Mouse (Mus musculus) cerebellum, adult 18-20 months (tissue): ENCODE data around the gene Slc35f5.
"Not testable (repeated sequence)": the region's sequence is repeated elsewhere in the genome, so short reads cannot be mapped to it uniquely, and the experiment has no call there.

ENCODE experiments used
- DNase-seq, 2 experiments: peaks; one replicate each; pipeline ENCODE4 v3.0.0; 2021

Gene Slc35f5

GRCm38 (mm10) chr1:125560259-125561192 is at the start of gene Slc35f5:
Gene Slc35f5 (plus strand): TSS chr1:125560595.
- DNase-seq: peak; percentile 97

- DNase-seq: no peak
Observed at GRCm38 (mm10) chr1:125514706-125515105, 45.7 kb upstream of the Slc35f5 start.

GRCm38 (mm10) chr1:125516910-125517659 is 43.3 kb upstream of the Slc35f5 start:
- DNase-seq: no peak

GRCm38 (mm10) chr1:125519107-125519611 is 41.2 kb upstream of the Slc35f5 start:
- no peak for DNase-seq

- no peak for DNase-seq
Observed at GRCm38 (mm10) chr1:125525965-125526665, 34.3 kb upstream of the Slc35f5 start.

- no peak for DNase-seq
Observed at GRCm38 (mm10) chr1:125526666-125527004, 33.8 kb upstream of the Slc35f5 start.

GRCm38 (mm10) chr1:125527364-125527763 is 33.0 kb upstream of the Slc35f5 start:
- DNase-seq: no peak

GRCm38 (mm10) chr1:125533180-125533912 is 27.0 kb upstream of the Slc35f5 start:
- not testable (repeated sequence) for DNase-seq

GRCm38 (mm10) chr1:125537131-125537530 is 23.3 kb upstream of the Slc35f5 start:
- no peak for DNase-seq

GRCm38 (mm10) chr1:125537776-125538175 is 22.6 kb upstream of the Slc35f5 start:
- DNase-seq: no peak

- no peak for DNase-seq
Observed at GRCm38 (mm10) chr1:125539312-125539711, 21.1 kb upstream of the Slc35f5 start.

- DNase-seq: peak in 1 of 2 experiments; percentile 13
Observed at GRCm38 (mm10) chr1:125542008-125542999, 18.1 kb upstream of the Slc35f5 start.

GRCm38 (mm10) chr1:125549872-125550271 is 10.5 kb upstream of the Slc35f5 start:
- no peak for DNase-seq

- DNase-seq: no peak
Observed at GRCm38 (mm10) chr1:125550359-125550758, 10.0 kb upstream of the Slc35f5 start.

GRCm38 (mm10) chr1:125551564-125551963 is 8.8 kb upstream of the Slc35f5 start:
- no peak for DNase-seq

- peak in 1 of 2 experiments; percentile 8 for DNase-seq
Observed at GRCm38 (mm10) chr1:125559261-125559660, 1.1 kb upstream of the Slc35f5 start.

- no peak for DNase-seq
Observed at GRCm38 (mm10) chr1:125559721-125560120, 674 bp upstream of the Slc35f5 start.

GRCm38 (mm10) chr1:125561206-125561605 is 811 bp downstream of the Slc35f5 start:
- DNase-seq: peak in 1 of 2 experiments; percentile 52

- DNase-seq: peak; percentile 3 to 13
Observed at GRCm38 (mm10) chr1:125561841-125562240, 1.4 kb downstream of the Slc35f5 start.

- no peak for DNase-seq
Observed at GRCm38 (mm10) chr1:125568126-125568525, 7.7 kb downstream of the Slc35f5 start.

GRCm38 (mm10) chr1:125574219-125574618 is 13.8 kb downstream of the Slc35f5 start:
- no peak for DNase-seq
